Mouse (Mus musculus) ES-Bruce4 (cell line): ENCODE results near the gene Slc9a9.

Source experiments
- CTCF ChIP-seq: IDR thresholded peaks from one replicate; pipeline ENCODE4 v1.8.1; 2011; ENCODE audit warnings: low read depth, low read length
- POLR2A ChIP-seq: IDR thresholded peaks from one replicate; pipeline ENCODE4 v1.8.1; 2011; ENCODE audit warnings: low read length; ENCODE audit not compliant: insufficient read depth

DNA sequence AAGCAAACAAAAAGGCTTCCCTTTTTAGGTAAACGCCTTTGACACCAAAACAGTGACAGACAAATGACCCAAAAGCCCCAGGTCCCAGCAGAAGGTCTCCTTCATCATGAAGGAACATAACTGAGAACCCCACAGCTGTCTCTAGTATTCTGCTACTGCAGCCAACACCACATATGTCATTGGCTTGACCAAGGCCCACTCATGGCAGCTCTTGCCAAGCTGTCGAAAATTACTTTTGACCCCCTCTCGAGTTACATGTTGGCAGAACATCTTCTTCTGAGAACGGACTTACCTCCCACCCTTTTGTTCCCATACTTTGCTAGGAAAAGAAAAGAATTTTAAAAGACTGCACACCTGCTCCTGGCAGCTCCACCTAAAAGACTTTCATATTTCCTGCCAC is 488.2 kb downstream of the Slc9a9 start:
- TF ChIP-seq CTCF (no peak), POLR2A (no peak)
